Mouse (Mus musculus) erythroblast, embryonic 14.5 days (primary cell): ENCODE measurements around the gene Foxf1.

ENCODE experiments used
- GATA1 ChIP-seq: IDR thresholded peaks from 2 replicates; pipeline ENCODE4 v1.6.1; 2012; ENCODE audit warnings: low read length, inconsistent platforms, mixed read lengths
- TAL1 ChIP-seq: IDR thresholded peaks from 3 replicates; pipeline ENCODE4 v1.6.1; 2012; ENCODE audit warnings: low read length, inconsistent platforms, mixed read lengths

DNA sequence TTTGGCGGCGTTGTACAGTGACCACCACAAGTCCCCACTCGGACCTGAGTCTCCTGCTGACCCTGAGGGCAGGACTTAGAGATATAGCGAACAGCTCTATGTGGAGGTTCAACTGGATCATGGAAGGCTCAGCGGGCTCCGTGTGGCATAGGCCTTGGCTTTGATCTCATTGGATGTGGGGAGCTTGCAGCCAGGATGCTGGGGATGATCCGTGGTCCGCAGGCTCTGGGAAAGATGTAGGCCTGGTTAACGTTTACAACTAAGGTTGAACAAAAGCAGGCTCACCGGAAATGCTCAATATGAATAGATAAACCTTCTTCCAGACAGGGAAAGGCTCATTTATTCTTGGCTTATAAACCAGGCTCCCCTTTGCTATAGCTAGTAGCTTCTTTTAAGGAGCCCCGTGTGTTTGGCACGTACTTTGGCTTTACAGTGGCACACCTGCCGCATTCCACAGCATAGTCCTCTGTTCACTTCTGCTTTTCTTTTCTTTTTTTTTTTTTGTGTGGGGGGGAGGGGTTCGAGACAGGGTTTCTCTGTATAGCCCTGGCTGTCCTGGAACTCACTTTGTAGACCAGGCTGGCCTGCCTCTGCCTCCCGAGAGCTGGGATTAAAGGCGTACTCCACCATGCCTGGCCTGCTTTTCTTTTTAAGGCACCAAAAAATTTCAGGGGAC, 45.2 kb downstream of the Foxf1 start:
- no peak for TF ChIP-seq TAL1
- no peak for TF ChIP-seq GATA1
